Mouse (Mus musculus): Measurements from ENCODE around the gene Pik3ca.
A peak's percentile ranks its signal among the peaks of the same experiment; 100 is the strongest.

The Pik3ca gene

DNA sequence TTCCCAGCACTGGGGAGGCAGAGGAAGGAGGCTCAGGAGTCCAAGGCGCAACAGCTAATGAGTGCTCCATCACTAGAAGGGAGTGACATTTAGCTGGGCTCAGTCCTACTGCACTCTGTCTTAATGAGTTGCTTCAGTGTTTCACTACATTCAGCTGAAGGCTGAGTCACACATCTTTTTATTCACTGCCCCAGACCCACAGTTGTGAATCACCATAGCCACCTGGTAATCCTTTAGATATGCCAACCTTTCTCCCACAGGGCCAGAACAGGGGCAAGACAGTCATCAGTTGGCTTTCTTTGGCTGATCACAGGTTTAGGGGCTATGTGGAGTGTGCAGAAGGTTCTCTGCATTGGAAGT lies 99.2 kb downstream of the Pik3ca start:
- no peak for DNase-seq (ENCODE audit: low read depth, low spot score)

DNA sequence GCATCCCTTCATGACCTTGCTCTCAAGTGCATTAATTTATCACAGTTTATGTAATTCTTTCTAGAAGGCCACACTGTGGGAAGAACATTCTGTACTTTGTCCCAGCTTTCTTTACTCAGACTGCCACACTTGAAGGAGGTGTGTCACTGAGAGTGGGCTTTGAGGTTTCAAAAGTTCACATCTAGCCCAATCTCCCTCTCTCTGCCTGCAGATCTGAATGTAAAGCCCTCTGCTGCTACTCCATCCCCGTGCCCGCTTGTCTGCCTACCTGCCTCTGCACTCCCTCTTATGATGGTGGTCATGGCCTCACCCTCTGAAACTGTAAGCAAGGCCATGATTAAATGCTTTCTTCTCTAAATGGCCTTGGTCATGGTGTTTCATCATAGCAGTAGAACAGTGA lies 102.9 kb downstream of the Pik3ca start:
- no peak for DNase-seq (ENCODE audit: low read depth, low spot score)

DNA sequence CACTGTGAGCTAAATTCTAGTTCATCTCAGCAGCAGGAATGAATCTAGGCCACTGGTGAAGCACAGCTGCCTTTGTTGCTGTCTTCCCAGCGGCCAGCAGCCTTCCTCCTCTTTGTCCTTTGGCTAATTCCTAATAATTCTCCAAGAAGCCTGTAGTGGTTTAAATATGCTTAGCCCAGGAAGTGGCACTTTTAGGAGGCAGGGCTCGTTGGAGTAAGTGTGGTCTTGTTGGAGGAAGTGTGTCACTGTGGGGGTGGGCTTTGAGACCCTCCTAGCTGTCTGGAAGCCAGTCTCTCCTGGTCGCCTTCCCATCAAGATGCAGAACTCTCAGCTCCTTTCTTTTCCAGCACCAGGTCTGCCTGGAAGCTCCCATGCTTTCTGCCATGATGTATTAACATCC lies 108.4 kb downstream of the Pik3ca start:
- DNase-seq (ENCODE audit: low read depth, low spot score): no peak

DNA sequence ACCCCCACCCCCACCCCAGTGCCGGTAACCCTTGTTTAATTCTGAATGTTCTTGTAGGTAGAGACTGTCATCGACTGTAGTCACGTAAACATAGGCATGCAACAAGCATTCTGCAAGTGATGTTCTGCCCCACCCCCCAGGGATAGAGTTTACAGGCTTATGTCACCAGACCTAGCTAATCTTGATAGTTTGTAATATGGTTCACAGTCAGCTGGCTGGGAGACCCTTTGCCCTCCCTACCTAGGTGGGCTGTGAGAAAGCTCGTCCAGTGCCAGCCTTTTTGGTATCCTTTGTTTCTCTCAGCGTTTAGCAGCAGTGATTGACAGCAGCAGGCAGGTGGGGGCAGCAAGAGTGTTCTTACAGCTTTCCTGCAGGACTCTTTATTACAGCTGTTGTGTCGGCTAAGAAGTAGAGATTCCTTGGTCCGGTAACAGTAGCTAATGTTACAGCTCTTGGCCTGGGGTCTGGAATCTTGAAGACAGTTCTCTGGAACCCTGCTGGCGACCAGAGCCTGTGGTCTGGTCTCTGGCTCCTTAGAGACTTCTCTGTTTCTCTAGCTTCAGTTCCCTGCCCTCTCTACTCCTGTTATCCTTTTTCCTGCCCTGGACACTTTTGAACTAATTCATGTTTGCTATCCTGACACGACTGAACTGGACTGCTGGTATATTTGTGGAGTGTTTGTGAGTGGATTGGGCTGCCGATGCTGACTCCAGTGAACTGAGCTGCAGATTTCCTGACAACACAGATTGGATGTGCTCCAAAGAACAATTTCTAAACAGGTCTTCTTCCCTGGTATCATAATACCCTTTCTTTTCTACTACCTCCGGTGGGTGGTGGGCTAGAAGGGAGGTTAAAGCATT lies 109.1 kb downstream of the Pik3ca start:
- DNase-seq (ENCODE audit: low read depth, low spot score): no peak

DNA sequence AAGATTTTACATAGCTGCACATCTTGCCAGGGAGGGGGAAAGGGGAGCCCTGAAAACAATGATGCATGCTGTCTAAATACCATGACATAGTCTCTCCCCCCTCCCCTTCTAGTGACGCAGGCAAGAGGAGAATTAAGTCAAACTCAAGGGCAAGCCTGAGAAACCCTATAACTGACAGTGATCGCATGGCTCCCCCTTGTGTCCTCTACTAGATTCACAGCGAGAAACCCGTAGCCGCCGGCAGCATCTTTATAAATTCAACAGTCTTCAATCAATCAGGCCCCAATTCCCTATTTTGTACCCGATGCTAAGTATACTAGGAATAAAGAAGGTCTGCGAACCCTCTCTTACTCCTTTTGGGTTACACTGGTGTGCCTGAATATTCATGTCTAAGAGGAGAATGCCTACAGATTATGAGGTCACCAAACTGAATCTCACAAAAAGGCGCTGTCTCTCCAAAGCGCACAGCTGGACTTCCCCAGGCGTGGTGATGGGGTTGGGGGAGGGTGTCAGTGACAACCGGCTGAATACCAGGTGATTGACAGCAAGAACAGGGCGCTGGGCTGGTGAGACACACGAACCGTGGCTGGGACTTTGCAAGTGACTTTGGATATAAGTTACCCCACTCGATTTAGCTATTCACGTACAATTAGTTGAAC lies 111.3 kb downstream of the Pik3ca start:
- peak; percentile 92 for DNase-seq (ENCODE audit: low read depth, low spot score)

DNA sequence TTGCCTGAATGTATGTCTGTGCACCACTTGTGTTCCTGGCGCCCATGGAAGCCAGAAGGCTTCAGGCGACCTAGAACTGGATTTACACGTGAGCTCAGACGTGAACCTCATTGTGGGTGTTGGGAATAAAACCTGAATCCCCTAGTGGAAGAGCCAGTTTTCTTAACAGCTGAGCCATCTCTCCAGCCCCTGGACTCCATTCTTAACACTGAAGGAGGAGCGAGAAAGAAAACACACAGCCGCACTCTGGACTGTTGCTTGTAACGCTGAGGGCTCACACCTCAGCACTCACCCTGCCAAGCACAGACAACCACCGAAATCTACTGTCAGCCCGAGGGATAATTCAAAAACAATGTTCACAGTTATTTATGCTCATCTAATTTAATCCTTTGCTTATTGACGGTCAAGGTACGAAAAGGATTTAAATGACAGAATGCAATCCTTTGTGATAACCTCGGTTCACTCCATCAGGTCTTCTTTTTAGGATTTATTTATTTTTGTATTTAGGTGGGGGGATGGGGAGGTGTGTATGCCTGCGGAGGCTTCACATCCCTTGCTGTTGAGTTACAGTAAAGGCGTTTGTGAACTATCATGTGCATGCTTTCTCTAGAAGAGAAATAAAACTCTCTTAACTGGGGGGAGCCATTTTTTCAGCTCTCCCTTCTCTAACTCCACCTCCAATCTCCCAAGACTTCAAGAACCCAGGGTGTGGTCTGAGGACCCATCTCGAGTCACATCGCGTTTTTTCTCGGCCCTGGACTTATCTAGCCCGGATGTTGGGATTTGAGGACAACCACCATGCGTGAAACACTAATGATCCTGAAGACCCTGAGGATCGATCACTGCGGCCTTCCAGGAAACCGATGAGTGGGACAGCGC lies 112.3 kb downstream of the Pik3ca start, which contains the start of gene Zfp639:
Gene Zfp639, plus strand, starts transcription at position 764 of the 879 bp plus-strand sequence.
- DNase-seq (ENCODE audit: low read depth, low spot score): peak; percentile 24

DNA sequence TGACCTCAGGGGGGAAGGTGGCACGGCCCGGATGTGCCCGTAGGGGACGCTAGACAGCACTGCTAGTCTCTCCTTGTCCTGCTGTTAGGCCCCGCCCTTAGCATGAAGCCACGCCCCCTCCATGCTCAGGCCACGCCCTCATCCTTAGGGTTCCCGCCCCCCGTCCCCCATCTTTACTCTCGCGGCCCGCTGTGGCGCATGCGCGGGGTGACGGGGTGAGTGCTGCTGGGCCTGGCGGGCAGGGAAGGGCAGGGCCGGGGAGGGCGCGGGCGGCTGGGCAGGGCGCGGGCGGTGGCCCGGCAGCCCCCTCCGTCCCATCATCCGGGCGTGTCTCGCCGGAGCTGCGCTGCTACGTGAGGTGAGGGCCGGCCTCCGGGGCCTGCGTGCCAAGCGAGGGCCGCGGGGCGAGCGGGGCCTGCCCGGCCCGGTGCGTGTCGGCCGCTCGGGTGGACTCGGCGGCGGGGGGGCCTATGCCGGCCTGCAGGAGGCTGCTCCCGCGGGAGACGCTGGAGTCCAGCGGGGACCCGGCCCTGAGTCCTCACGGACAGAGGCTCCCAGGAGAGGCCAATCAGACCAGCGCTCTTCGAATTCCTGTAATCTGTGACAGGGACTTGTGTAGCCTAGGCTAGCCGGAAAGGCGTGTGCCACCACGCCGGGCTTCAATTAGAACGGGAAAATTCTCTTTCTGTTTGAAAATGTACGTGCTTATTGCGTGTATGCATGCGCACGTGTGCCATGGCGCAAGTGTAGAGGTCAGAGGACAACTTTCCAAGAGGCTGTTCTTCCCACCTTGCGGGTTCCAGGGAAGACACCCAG lies 113.1 kb downstream of the Pik3ca start:
- peak; percentile 98 for DNase-seq (ENCODE audit: low read depth, low spot score)

DNA sequence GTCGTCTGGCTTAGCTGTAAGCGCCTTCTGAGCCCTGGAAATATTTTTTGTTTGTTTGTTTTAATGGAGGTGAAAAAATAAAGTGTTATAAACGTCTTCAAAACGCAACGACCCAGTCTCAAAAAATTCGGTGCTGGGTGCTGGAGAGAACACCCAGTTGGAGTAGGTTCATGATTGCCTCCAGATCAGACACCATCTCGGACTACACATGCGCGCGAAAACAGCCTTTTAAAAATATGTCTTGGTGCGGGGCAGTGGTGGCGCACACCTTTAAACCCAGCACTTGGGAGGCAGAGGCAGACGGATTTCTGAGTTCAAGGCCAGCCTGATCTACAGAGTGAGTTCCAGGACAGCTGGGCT lies 113.7 kb downstream of the Pik3ca start:
- peak; percentile 54 for DNase-seq (ENCODE audit: low read depth, low spot score)

DNA sequence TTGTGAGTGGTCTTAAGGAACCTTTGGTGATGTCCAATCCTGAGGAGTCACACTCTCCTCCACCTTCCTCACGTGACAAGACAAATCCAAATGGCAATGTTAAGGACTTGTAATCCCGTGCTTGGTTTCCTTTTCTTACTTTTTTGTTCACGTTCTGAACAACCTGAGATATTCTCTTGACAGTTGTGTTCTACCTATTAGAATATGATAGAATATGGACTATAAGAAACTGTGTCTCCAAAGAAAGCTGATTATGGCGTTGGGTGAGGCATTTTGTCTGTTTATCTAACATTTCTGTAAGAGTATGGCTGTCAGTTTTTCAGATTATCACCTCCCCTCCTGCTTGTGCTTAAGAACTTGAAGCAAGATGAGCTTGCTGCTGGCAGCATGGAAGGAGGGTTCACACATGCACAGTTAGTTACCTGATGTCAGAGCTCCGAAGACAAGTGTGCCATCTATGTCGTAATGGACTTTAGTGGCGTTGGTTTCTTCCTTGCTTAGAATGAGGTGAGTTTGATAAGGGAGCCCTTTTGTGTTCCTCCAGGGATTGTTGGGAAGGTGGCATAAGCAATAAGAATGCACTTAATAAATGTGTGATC lies 115.3 kb downstream of the Pik3ca start:
- no peak for DNase-seq (ENCODE audit: low read depth, low spot score)

DNA sequence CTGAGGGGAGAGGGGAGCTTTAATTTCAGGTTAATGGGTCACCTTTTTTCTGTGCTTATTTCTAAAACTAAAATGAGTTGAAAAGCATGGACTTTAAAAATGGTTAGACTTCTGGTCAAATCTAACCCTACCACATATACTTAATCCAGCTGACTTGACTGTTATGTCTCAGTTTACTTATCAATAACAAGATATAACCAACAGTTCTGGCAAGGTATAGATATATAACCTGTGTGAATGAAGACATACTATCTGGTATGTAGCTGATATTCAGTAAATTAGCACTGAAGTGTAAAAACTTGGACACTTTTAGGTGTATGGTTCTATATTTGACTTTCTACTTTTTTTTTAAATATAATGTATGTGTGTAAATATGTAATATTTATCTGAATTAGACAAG lies 116.1 kb downstream of the Pik3ca start:
- no peak for DNase-seq (ENCODE audit: low read depth, low spot score)

Measured in CD4-positive, CD25-positive, alpha-beta regulatory T cell, adult 2 months (primary cell).